Mouse (Mus musculus) erythroblast, embryonic 14.5 days (primary cell): ENCODE measurements around the gene Sorcs2.

Source experiments
- GATA1 ChIP-seq: IDR thresholded peaks from 2 replicates; pipeline ENCODE4 v1.6.1; 2012; ENCODE audit warnings: low read length, inconsistent platforms, mixed read lengths
- TAL1 ChIP-seq: IDR thresholded peaks from 3 replicates; pipeline ENCODE4 v1.6.1; 2012; ENCODE audit warnings: low read length, inconsistent platforms, mixed read lengths

- TF ChIP-seq GATA1 (no peak), TAL1 (no peak)
These were observed 6.2 kb downstream of the Sorcs2 start for GRCm38 (mm10) chr5:36391751-36392150.
